Mouse (Mus musculus): ENCODE results near the gene Gm49425. TPM values are rescaled to one million over a fixed set of nuclear protein-coding genes. Genes with fewer than 3 reads are reported as not detected.
"Not testable (repeated sequence)": the region's sequence is repeated elsewhere in the genome, so short reads cannot be mapped to it uniquely, and the experiment has no call there.

Gene Gm49425
- not detected in 2 replicates for total RNA-seq (2017)

DNA sequence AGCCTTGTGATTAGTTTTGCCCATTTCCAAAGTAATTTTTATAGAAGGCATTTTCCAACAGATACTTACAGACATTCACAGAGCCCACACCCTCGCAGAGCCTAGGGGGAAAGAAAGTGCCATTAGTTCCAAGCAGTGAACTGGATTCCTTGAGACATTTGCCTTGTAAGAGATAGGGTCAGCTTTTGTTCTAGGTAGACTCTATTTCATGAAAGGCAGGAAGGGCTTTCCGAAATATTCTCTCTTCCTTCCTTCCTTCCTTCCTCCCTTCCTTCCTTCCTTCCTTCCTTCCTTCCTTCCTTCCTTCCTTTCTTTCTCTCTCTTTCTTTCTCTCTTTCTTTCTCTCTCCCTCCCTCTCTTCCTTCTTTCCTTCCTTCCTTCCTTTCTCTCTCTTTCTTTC lies at the start of gene Gm49425:
Gm49425 (minus strand) TSS at position 101 of the 400 bp plus-strand sequence.
- not testable (repeated sequence) for ATAC-seq (replicated peaks in 1 of 2; ENCODE audit: insufficient read depth in 1 of 2, low FRiP score in 2 of 2, low TSS enrichment in 1 of 2, low read depth in 1 of 2, poor library complexity in 2 of 2, severe bottlenecking in 2 of 2)

DNA sequence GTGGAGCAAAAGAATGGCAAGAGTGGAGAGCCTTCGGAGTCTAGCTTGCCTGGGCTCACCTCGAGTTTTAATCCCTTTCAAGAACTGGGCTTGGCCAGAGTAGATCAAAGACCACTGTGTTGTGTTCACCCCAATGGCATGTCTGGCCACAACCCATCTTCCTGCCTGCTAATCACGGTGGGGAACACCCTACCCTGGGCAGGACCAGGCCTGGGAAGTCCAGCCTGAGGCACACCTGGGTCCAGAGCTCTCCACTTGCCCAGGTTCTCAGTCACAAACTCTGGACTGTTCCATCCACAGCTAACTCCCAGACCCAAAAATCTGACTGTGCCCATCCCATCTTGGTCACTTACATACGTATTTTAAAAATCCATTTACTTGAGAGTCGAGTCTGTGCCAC lies 45.8 kb upstream of the Gm49425 start, which contains the start of gene Krt90:
Krt90 (minus strand) TSS at position 101 of the 400 bp plus-strand sequence.
- no peak for ATAC-seq (replicated peaks in 1 of 2; ENCODE audit: insufficient read depth in 1 of 2, low FRiP score in 2 of 2, low TSS enrichment in 1 of 2, low read depth in 1 of 2, poor library complexity in 2 of 2, severe bottlenecking in 2 of 2)

DNA sequence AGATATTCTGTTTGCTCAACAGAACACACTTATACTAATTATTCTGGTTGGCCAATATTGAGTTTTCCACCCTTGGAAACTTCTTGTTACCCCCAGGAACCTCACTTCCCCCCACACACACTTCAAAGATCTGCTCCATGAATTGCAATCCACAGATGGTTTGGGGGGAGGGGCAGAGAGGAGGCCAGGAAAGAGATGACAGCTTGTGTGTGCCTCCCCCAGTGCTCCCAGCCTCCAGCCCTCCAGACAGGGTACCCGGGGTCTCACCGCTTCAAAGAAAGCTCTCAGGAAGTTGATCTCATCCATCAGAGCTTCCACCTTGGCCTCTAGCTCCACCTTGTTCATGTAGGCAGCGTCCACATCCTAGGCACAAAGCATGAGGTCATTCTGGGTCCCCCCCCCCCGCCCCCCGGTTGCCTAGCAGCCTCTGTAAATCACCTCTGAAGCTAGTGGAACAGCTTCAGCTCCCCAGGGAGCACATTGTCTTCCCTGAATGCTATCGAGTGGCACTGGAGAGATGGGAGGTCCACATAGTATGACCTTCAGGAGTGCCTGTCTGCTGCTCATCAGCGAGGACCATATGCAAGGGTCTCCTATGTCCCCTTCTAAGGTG lies 41.1 kb upstream of the Gm49425 start:
- no peak for ATAC-seq (replicated peaks in 1 of 2; ENCODE audit: insufficient read depth in 1 of 2, low FRiP score in 2 of 2, low TSS enrichment in 1 of 2, low read depth in 1 of 2, poor library complexity in 2 of 2, severe bottlenecking in 2 of 2)

- peak; percentile 74 to 76 for ATAC-seq (replicated peaks in 1 of 2; ENCODE audit: insufficient read depth in 1 of 2, low FRiP score in 2 of 2, low TSS enrichment in 1 of 2, low read depth in 1 of 2, poor library complexity in 2 of 2, severe bottlenecking in 2 of 2)
Observed at GRCm38 (mm10) chr15:101553169-101553568, 36.1 kb upstream of the Gm49425 start.

GRCm38 (mm10) chr15:101552188-101552587 lies 35.1 kb upstream of the Gm49425 start:
- ATAC-seq (replicated peaks in 1 of 2; ENCODE audit: insufficient read depth in 1 of 2, low FRiP score in 2 of 2, low TSS enrichment in 1 of 2, low read depth in 1 of 2, poor library complexity in 2 of 2, severe bottlenecking in 2 of 2): no peak

DNA sequence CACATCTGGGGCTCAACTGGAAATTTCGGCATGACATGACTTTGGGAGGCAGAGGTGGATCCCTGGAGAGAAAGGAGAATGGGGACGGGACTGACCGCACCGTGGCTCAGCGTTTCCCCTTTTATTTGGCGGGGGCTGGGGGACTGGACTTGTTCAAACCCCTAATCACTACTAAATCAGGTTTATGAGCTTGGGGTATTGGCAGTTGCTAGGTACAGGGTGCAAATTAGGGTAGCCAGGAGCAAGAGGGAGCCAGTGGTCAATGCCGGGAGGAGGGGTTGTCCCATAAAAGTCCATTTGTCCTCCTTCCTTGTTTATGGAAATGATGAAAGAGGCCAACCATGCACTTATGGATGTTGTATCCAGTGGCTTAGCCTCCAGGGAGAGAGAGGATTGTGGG lies 33.5 kb upstream of the Gm49425 start, which contains the start of gene Krt82:
Krt82 (minus strand) TSS at position 101 of the 400 bp plus-strand sequence.
- ATAC-seq (replicated peaks in 1 of 2; ENCODE audit: insufficient read depth in 1 of 2, low FRiP score in 2 of 2, low TSS enrichment in 1 of 2, low read depth in 1 of 2, poor library complexity in 2 of 2, severe bottlenecking in 2 of 2): no peak

- ATAC-seq (replicated peaks in 1 of 2; ENCODE audit: insufficient read depth in 1 of 2, low FRiP score in 2 of 2, low TSS enrichment in 1 of 2, low read depth in 1 of 2, poor library complexity in 2 of 2, severe bottlenecking in 2 of 2): no peak
Observed at GRCm38 (mm10) chr15:101544478-101544877, 27.4 kb upstream of the Gm49425 start.

- ATAC-seq (replicated peaks in 1 of 2; ENCODE audit: insufficient read depth in 1 of 2, low FRiP score in 2 of 2, low TSS enrichment in 1 of 2, low read depth in 1 of 2, poor library complexity in 2 of 2, severe bottlenecking in 2 of 2): no peak
Observed at GRCm38 (mm10) chr15:101542543-101542942, 25.5 kb upstream of the Gm49425 start.

GRCm38 (mm10) chr15:101538580-101538900 lies 21.5 kb upstream of the Gm49425 start:
- ATAC-seq (replicated peaks in 1 of 2; ENCODE audit: insufficient read depth in 1 of 2, low FRiP score in 2 of 2, low TSS enrichment in 1 of 2, low read depth in 1 of 2, poor library complexity in 2 of 2, severe bottlenecking in 2 of 2): no peak

- ATAC-seq (replicated peaks in 1 of 2; ENCODE audit: insufficient read depth in 1 of 2, low FRiP score in 2 of 2, low TSS enrichment in 1 of 2, low read depth in 1 of 2, poor library complexity in 2 of 2, severe bottlenecking in 2 of 2): no peak
Observed at GRCm38 (mm10) chr15:101537864-101538579, 21.0 kb upstream of the Gm49425 start.

DNA sequence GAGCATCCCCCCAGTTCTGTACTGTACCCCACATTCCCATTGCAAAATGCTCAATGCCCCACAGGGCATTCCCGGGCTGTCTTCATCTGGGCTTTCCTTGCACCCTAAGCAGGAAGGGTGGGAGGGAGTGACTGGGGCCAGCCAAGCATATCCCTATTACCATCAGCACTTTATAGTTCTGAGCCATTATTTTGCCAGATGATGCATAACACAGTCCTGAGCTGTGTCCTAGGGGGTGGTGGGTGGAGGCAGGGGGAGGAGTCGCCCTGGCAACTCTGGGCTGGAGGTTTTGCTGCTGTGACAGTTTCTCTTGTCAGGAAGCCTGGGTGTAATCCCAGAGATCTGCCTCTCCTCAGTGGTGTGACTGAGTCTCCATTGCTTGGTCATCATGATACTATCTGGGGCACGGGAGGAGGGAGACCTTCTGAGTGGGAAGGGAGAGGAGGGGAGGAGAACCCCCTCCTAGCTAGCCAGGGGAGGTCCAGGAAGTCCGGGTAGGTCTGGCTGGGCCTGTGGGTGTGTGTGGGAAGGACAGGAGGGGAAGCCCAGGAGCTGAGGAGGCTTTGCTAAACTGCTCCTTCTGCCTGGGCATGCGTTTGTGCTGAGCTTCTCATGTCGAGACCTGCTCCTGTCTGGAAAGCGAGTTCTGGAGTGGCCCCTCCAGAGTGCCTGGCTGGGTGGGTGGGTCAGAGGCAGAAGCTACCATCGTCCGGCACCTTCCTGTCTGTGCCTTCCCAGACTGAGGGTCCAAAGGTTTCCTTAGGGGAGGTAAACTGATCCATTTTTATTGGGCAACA lies 19.2 kb upstream of the Gm49425 start:
- ATAC-seq (replicated peaks in 1 of 2; ENCODE audit: insufficient read depth in 1 of 2, low FRiP score in 2 of 2, low TSS enrichment in 1 of 2, low read depth in 1 of 2, poor library complexity in 2 of 2, severe bottlenecking in 2 of 2): no peak

GRCm38 (mm10) chr15:101532720-101533119 lies 15.7 kb upstream of the Gm49425 start, which contains the start of gene Krt84:
TSS of gene Krt84 (minus strand) at chr15:101532820.
- ATAC-seq (replicated peaks in 1 of 2; ENCODE audit: insufficient read depth in 1 of 2, low FRiP score in 2 of 2, low TSS enrichment in 1 of 2, low read depth in 1 of 2, poor library complexity in 2 of 2, severe bottlenecking in 2 of 2): no peak

- no peak for ATAC-seq (replicated peaks in 1 of 2; ENCODE audit: insufficient read depth in 1 of 2, low FRiP score in 2 of 2, low TSS enrichment in 1 of 2, low read depth in 1 of 2, poor library complexity in 2 of 2, severe bottlenecking in 2 of 2)
Observed at GRCm38 (mm10) chr15:101522556-101523232, 5.6 kb upstream of the Gm49425 start.

- no peak; a peak in 1 of 4 replicates for ATAC-seq (replicated peaks in 1 of 2; ENCODE audit: insufficient read depth in 1 of 2, low FRiP score in 2 of 2, low TSS enrichment in 1 of 2, low read depth in 1 of 2, poor library complexity in 2 of 2, severe bottlenecking in 2 of 2)
Observed at GRCm38 (mm10) chr15:101519792-101520191, 2.7 kb upstream of the Gm49425 start.

GRCm38 (mm10) chr15:101508247-101508646 lies 8.8 kb downstream of the Gm49425 start:
- ATAC-seq (replicated peaks in 1 of 2; ENCODE audit: insufficient read depth in 1 of 2, low FRiP score in 2 of 2, low TSS enrichment in 1 of 2, low read depth in 1 of 2, poor library complexity in 2 of 2, severe bottlenecking in 2 of 2): no peak

DNA sequence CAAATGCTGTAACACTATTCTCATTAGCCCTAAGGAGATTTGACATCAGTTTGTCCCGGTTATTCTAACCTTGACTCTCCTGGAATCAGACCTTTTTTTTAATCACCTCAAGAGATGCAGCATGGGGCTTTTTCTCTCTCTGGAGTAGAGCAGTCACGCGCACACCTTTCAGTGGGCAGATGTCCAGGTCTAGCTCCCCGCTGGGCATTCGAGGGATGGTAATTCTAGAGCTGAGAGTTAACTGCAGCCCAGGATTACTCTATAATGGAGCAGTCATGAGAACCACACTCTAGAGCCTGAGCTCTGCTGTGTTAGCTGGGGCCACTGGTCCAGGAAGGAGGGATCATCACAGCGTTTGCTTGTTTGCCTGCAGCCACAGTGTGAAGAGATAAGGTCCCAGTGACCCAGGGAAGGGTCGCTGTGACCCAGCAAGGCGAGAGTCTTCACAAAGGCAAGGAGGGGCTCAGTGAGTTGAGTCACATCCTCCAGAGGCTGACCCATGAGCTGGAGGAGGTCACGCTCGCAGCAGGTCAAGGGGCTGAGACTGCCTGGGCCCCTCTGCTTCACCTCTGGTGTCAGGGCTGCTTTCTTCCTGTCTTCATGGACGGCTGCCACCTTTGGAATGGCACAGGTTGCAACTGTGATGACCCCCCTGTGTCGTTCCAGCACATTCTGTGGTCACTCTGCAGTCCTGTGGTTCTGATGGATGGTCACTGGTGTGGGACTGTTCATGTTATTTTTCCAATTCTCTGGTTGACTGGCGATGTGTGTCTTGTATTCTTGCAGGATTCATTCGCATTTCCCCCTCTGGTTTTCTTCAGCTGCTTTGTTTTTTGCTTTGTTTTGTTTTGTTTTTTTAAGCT lies 9.9 kb downstream of the Gm49425 start:
- no peak for ATAC-seq (replicated peaks in 1 of 2; ENCODE audit: insufficient read depth in 1 of 2, low FRiP score in 2 of 2, low TSS enrichment in 1 of 2, low read depth in 1 of 2, poor library complexity in 2 of 2, severe bottlenecking in 2 of 2)

DNA sequence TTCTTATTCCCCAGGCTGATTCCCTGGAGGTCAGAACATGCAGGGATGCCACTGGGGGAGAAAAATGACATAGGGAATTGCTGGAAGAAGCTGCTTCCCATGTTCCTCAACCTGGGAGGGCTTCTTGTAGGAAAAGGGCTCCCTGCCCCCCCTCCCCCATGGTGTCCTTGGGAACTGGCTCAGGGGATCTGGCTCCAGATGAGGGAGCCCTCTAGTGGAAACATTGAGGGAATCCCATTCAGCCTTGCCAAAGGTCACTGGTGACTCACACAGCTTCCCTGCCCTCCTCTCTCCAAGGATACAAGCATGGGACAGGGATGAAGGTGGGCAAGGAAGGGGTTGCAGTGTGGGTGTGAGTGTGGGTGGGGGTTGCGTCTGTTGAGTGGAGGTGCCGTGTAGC lies 19.9 kb downstream of the Gm49425 start:
- ATAC-seq (replicated peaks in 1 of 2; ENCODE audit: insufficient read depth in 1 of 2, low FRiP score in 2 of 2, low TSS enrichment in 1 of 2, low read depth in 1 of 2, poor library complexity in 2 of 2, severe bottlenecking in 2 of 2): no peak

All from hematopoietic stem cell, adult 5-6 weeks (primary cell).